Mouse (Mus musculus) megakaryocyte, embryonic 14.5 days (primary cell): Measurements from ENCODE around the gene Gpr153.

Experiments
- FLI1 ChIP-seq: IDR thresholded peaks from 2 replicates; pipeline ENCODE4 v1.6.1; 2012; ENCODE audit warnings: low read length, inconsistent platforms, mixed read lengths
- GATA1 ChIP-seq: IDR thresholded peaks from 3 replicates; pipeline ENCODE4 v1.6.1; 2012; ENCODE audit warnings: mixed read lengths, low read length, inconsistent platforms, borderline replicate concordance

DNA sequence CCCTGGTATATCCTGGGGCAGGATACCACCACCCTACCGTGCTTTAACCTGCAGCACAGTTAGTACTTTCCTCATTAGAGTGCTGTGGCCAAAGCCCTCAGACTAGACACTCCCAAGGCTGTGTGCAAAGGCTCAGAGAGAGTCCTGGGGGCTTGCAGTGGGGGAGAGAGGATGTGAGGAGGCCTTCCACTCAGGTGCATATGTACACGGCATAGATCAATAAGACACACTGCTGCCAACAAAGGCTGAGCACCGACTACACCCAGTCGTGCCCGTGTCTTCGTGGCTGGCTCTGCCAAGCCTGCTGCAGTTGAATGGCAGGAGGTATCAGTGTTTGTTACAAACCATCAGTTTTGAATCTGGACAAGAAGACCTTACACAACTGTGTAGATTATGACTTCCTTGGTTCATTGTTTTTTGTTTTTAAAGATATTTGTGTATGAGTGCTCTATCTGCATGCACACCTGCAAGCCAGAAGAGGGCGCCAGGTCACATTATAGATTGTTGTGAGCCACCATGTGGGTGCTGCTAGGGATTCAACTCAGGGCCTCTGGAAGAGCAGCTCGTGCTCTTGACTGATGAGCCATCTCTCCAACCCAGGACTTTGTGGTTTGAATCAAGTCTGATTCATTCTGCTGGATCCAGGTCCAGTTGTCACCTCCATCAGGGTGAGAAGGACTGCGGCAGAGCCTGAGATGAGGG, 9.0 kb upstream of the Gpr153 start:
- TF ChIP-seq GATA1 (no peak), FLI1 (no peak)
